Mouse (Mus musculus) megakaryocyte, adult 5-6 weeks (primary cell): ENCODE data around the gene Ndufs8. TPM values are rescaled to one million over a fixed set of nuclear protein-coding genes. Genes with fewer than 3 reads are reported as not detected.
A peak's percentile ranks its signal among the peaks of the same experiment; 100 is the strongest.
"Not testable (repeated sequence)": the region's sequence is repeated elsewhere in the genome, so short reads cannot be mapped to it uniquely, and the experiment has no call there.

Experiments
- ATAC-seq: 2 replicates; pipeline ENCODE4 v1.8.0; 2016; ENCODE audit warnings: mild to moderate bottlenecking, inconsistent platforms; ENCODE audit not compliant: poor library complexity, severe bottlenecking
- total RNA-seq, 2 experiments: library from RNA; stranded (forward) in 1 of 2; stranded (reverse) in 1 of 2; fragments of 153-499, 151-499 nt in 1 of 2; fragments of 221-1000, 200-1000 nt in 1 of 2; gene quantifications; 2 replicates each; pipeline versions ENCODE4 v1.2.3 to v1.2.4; 2015 to 2017

Gene Ndufs8
- total RNA-seq (2015): 213 and 215 TPM in 2 replicates
- total RNA-seq (2017): 60.4 and 83.5 TPM in 2 replicates

- peak; percentile 90 for ATAC-seq
These were observed at the start of gene Ndufs8 for GRCm38 (mm10) chr19:3912337-3913204. Gene Ndufs8, minus strand, starts transcription at chr19:3912774.

- ATAC-seq: not testable (repeated sequence)
These were observed 49.2 kb upstream of the Ndufs8 start for GRCm38 (mm10) chr19:3961805-3962204.

GRCm38 (mm10) chr19:3960211-3960610 lies 47.6 kb upstream of the Ndufs8 start:
- no peak for ATAC-seq

GRCm38 (mm10) chr19:3959030-3959429 lies 46.5 kb upstream of the Ndufs8 start:
- ATAC-seq: no peak

- no peak for ATAC-seq
These were observed 45.9 kb upstream of the Ndufs8 start, which contains the start of gene Aldh3b3 for GRCm38 (mm10) chr19:3958470-3958869. Gene Aldh3b3, plus strand, starts transcription at chr19:3958645.

GRCm38 (mm10) chr19:3957296-3958036 lies 44.9 kb upstream of the Ndufs8 start:
- ATAC-seq: not testable (repeated sequence)

GRCm38 (mm10) chr19:3955804-3956203 lies 43.2 kb upstream of the Ndufs8 start:
- ATAC-seq: no peak

- peak; percentile 35; the same call in 1 of the 2 replicates for ATAC-seq
These were observed 42.5 kb upstream of the Ndufs8 start for GRCm38 (mm10) chr19:3955033-3955432.

GRCm38 (mm10) chr19:3952099-3952498 lies 39.5 kb upstream of the Ndufs8 start:
- no peak for ATAC-seq

GRCm38 (mm10) chr19:3951461-3951860 lies 38.9 kb upstream of the Ndufs8 start:
- peak; percentile 72 for ATAC-seq

GRCm38 (mm10) chr19:3950331-3950730 lies 37.8 kb upstream of the Ndufs8 start:
- ATAC-seq: no peak

GRCm38 (mm10) chr19:3948546-3948945 lies 36.0 kb upstream of the Ndufs8 start:
- no peak for ATAC-seq

GRCm38 (mm10) chr19:3947813-3948212 lies 35.2 kb upstream of the Ndufs8 start:
- no peak for ATAC-seq

- ATAC-seq: peak; percentile 64
These were observed 34.1 kb upstream of the Ndufs8 start for GRCm38 (mm10) chr19:3946715-3947114.

- ATAC-seq: 0 out of 2 replicates have a peak, but pooled peaks have one; percentile 45
These were observed 33.4 kb upstream of the Ndufs8 start for GRCm38 (mm10) chr19:3945872-3946564.

GRCm38 (mm10) chr19:3942986-3943735 lies 30.6 kb upstream of the Ndufs8 start:
- ATAC-seq: peak; percentile 83

- ATAC-seq: no peak
These were observed 29.7 kb upstream of the Ndufs8 start for GRCm38 (mm10) chr19:3942315-3942714.

GRCm38 (mm10) chr19:3935896-3936850 lies 23.6 kb upstream of the Ndufs8 start:
- peak; percentile 74 for ATAC-seq
